Mouse (Mus musculus) C2C12 (cell line): ENCODE measurements around the gene Arap1.

Source experiments
- CTCF ChIP-seq: IDR thresholded peaks from one replicate; pipeline ENCODE4 v1.5.1; 2011; ENCODE audit not compliant: control insufficient read depth, insufficient read depth, insufficient read length
- FOSL1 ChIP-seq: IDR thresholded peaks from one replicate; pipeline ENCODE4 v1.8.0; 2011; ENCODE audit warnings: mild to moderate bottlenecking, low read length; ENCODE audit not compliant: poor library complexity, insufficient read depth, severe bottlenecking
- MAX ChIP-seq: IDR thresholded peaks from one replicate; pipeline ENCODE4 v1.6.1; 2011; ENCODE audit warnings: mild to moderate bottlenecking, control low read depth
- MYOD1 ChIP-seq: IDR thresholded peaks from one replicate; pipeline ENCODE4 v1.6.1; 2011; ENCODE audit warnings: low read depth; ENCODE audit not compliant: control insufficient read depth, insufficient read length
- MYOG ChIP-seq: IDR thresholded peaks from one replicate; pipeline ENCODE4 v1.6.1; 2011; ENCODE audit not compliant: control insufficient read depth, insufficient read length; ENCODE audit errors: extremely low read depth

GRCm38 (mm10) chr7:101423970-101424369 lies 76.1 kb downstream of the Arap1 start:
- TF ChIP-seq CTCF, result no peak
- TF ChIP-seq MAX, result no peak
- no peak for TF ChIP-seq FOSL1
- no peak for TF ChIP-seq MYOG
- no peak for TF ChIP-seq MYOD1
